Mouse (Mus musculus) bone marrow, adult 2 months (tissue): Measurements from ENCODE around the gene 4930404N11Rik. TPM values are rescaled to one million over a fixed set of nuclear protein-coding genes. Genes with fewer than 3 reads are reported as not detected.
A peak's percentile ranks its signal among the peaks of the same experiment; 100 is the strongest.

Experiments used
- H3K27ac ChIP-seq: fragments of 200-500 bp; 2 replicates; pipeline ENCODE4 v1.5.1; 2012; ENCODE audit warnings: low read depth, mild to moderate bottlenecking, control low read depth, inconsistent platforms, low read length; ENCODE audit not compliant: control insufficient read depth, poor library complexity, insufficient read depth
- H3K4me1 ChIP-seq: fragments of 200-500 bp; 2 replicates; pipeline ENCODE4 v1.6.1; 2011; ENCODE audit warnings: low read length; ENCODE audit not compliant: control insufficient read depth, insufficient read depth
- H3K4me3 ChIP-seq: fragments of 200-500 bp; replicated peaks from 2 replicates; pipeline ENCODE3; 2011; ENCODE audit warnings: mild to moderate bottlenecking, low read depth, low read length, control low read depth; ENCODE audit not compliant: control insufficient read depth
- CTCF ChIP-seq: fragments of 200-500 bp; IDR thresholded peaks from 2 replicates; pipeline ENCODE4 v1.5.1; 2011; ENCODE audit warnings: low read length, control low read depth; ENCODE audit not compliant: control insufficient read depth, insufficient read depth
- POLR2A ChIP-seq: fragments of 200-500 bp; IDR thresholded peaks from 2 replicates; pipeline ENCODE4 v1.6.1; 2011; ENCODE audit warnings: low read depth, mild to moderate bottlenecking, control low read depth, low read length, borderline replicate concordance; ENCODE audit not compliant: control insufficient read depth
- WGBS: fragments of 180-500 bp; shearing (Covaris S2); methylation state at CpG from one replicate; pipeline ENCODE4 v1.1.7; 2018; 5-methylcytosine and 5-hydroxymethylcytosine counted together
- polyA plus RNA-seq: library from polyadenylated mRNA; stranded (reverse); fragments of >200 nt; gene quantifications from 2 replicates; pipeline ENCODE4 v1.2.4, GENCODE M21; 2011; ENCODE audit warnings: low replicate concordance; ENCODE audit not compliant: missing spikeins, insufficient read depth, insufficient read length

The 4930404N11Rik gene
- polyA plus RNA-seq, 1 experiment = 12.3 TPM

DNA sequence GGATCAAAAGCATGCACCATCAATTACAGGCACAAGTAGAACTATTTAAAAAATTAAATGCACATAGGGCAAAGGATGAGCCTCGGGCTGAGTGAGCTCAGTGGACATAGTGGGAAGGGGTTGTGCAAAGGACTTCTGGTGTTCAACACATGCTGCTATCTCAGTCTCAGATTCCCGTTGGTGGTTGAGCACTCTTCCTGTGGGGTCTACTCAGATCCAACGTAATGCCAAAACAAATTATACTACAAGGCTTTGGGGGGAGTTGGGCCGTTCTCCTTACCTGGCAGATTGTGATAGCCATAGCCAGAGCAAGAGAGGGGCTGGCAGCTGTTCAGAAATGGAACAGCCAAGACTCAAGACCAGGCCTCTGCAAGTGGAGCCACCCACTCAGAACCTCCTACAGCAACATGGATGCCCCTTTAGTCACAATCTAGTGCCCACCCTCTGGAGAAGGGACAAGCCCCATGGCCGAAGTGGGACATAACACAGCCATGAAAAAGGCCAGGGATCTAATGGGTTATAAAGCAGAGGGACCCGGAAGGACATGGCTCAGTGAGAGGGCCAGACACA, 14.3 kb upstream of the 4930404N11Rik start:
- TF ChIP-seq POLR2A = no peak
- TF ChIP-seq CTCF = no peak
- Histone ChIP-seq H3K4me1 (peaks cover 5% of the 10 kb centered on the region), H3K4me3 (no peak overlapping the region), H3K27ac (peak overlapping the region; percentile 21)
- 51% methylated on average over 6 of the region's 6 CpGs for WGBS

DNA sequence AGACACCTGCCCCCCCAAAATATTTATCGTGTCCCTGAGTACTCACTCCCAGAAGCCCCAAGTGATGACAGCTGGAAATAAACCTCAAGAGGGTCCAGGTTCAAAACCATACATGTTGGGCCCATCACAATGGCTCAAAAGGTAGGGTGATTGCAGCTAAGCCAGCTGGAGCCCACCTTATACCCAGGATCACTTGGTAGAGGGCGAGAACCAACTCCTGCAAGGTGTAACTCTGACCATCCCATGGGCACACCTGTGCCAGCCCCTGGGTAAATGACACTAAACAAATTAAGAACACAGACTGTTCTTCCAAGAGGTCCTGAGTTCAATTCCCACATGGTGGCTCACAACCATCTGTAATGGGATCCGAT, 13.6 kb upstream of the 4930404N11Rik start:
- Histone ChIP-seq H3K27ac (peak overlapping the region; percentile 74), H3K4me1 (peaks cover 4% of the 10 kb centered on the region), H3K4me3 (peak overlapping the region; percentile 85)
- whole genome bisulfite sequencing = 59% methylated on average over 3 of the region's 3 CpGs
- TF ChIP-seq POLR2A (no peak), CTCF (no peak)

DNA sequence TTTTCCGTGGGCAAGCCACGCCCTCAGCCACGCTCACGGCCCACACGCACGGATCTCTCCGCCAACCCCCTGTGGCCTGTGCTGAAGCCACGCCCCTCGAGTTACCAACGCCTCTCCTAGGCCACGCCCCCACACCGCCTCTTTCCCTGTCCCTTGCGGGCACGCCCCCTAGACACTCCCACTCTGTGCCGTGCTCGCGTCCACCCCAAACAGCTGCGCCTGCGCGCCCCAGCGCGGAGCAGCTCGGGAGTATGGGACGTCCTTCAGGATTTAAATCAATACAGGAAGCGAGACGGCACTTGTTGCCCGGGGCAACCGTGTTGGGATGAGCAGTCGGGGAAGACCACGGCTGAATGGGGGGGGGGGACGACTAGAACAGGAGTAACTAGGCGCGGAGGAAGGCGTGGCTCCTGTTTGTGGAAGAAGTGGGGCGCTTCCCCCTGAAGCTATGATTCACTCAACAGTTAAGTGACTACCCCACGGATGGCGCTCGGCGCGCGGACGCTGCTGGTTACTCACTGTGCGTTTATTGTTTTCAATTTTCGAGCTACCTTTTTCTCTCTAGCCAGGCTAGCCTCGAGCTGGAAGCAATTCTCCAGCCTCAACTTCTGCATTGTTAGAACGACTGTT, 13.1 kb upstream of the 4930404N11Rik start:
- WGBS = under 1% methylated on average over 46 of the region's 46 CpGs
- Histone ChIP-seq H3K4me1 (peaks cover 4% of the 10 kb centered on the region), H3K27ac (peak overlapping the region; percentile 74), H3K4me3 (peak overlapping the region; percentile 85)
- peak; percentile 50; the same call in 1 of the 2 replicates for TF ChIP-seq POLR2A
- peak; percentile 19; the same call in 1 of the 2 replicates for TF ChIP-seq CTCF

DNA sequence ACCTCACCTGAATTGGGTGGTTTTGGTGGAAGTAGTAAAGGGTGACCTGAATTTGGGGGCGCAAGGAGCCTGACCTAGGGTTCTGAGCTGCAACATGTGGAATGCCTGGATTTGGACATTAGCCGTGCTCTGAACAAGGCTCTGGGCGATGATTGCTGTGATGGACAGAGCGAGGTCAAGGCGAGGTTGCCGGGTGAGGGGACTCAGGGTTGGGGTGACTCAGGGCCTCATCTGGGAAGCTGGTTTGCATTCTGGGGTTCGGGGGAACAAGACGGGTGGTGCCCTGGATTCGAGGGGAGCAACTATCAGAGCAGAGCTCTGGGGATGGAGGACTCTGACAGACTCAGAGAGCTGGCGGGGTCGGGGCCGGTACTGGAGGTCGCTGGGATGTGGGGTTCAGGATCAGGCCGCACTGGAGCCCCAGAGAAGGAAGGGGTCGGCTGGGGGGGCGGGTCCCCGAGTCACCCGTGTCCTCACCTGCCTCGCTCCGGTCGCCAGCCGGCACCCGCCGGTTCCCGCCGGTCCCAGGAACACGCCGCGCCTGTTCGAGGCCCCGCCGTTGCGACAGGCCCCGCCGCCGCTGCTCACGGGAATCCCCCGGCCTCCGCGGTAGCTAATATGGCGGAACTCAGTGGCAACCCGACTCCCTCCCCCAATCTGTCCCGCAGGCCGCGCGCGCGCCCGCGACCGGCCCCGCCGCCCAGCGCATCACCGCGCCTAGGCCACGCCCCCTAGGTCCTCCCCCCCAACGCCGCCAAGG, 12.4 kb upstream of the 4930404N11Rik start, which contains the start of gene Fzr1:
TSS of gene Fzr1 (minus strand) at position 724 of the 760 bp plus-strand sequence.
- peak; percentile 89 for TF ChIP-seq POLR2A
- no peak for TF ChIP-seq CTCF
- peak within 1 kb of the TSS; percentile 74 for H3K27ac ChIP-seq
- H3K4me1 ChIP-seq = peaks cover 4% of the 10 kb centered on the region
- WGBS = 1% methylated on average over 59 of the region's 59 CpGs
- peak within 1 kb of the TSS; percentile 85 for H3K4me3 ChIP-seq

DNA sequence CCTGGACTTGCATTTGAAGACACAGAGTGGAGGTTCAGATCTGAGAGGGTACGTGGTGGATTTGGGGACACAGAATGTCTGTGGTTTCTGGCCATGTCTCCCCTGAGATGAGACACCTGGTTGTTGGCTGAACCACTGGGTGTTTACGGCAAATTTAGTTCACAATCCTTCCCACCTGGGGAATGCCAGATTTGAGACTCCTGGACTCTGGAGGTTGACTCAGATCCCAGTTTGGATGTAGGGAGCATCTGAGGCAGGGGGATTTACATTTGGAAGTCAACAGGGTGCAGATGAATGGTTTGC, 11.7 kb upstream of the 4930404N11Rik start:
- TF ChIP-seq CTCF (no peak), POLR2A (no peak)
- WGBS = 42% methylated on average over 2 of the region's 2 CpGs
- Histone ChIP-seq H3K27ac (peak overlapping the region; percentile 74), H3K4me1 (peaks cover 4% of the 10 kb centered on the region), H3K4me3 (peak overlapping the region; percentile 70)

DNA sequence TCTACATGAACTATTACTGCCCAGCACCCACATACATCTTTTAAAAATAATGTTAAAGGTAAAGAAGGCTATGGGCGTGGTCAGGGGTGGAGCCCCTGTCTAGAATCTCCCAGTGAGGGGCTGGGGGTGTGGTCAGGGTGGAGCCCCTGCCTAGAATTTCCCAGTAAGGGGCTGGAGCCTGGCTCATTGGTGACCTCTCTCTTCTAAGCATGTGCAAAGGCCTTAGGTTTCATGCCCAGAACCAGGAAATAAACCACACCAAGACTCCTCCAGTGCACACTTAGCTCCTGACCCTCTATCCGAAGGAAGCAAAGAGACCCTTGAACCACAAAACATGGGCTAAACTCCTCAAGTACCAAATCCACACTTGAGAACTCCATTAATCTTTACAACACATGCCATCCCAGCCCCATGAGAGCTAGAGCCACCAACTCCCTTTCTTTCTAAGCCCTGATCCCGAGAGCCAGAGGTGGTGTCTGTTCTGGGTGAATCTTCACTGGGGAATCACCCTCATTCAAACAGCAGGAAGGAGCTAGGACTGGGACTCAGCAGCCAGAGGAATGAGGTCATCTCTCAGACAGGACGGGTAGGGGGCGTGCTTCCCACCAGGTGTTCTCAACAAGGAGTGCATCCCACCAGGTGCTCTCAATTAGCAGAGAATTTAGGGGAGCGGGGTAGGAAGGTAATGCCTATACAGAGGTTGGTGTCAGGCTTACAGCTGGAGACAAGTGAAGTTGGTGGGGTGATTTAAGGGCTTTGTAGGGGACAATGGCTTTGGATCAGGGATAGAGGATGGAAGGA, 11.1 kb upstream of the 4930404N11Rik start:
- WGBS = 37% methylated on average over 6 of the region's 6 CpGs
- peak overlapping the region; percentile 74 for H3K27ac ChIP-seq
- H3K4me1 ChIP-seq = peaks cover 4% of the 10 kb centered on the region
- H3K4me3 ChIP-seq = peak overlapping the region; percentile 70
- TF ChIP-seq POLR2A (peak; percentile 34; the same call in 1 of the 2 replicates), CTCF (no peak)

DNA sequence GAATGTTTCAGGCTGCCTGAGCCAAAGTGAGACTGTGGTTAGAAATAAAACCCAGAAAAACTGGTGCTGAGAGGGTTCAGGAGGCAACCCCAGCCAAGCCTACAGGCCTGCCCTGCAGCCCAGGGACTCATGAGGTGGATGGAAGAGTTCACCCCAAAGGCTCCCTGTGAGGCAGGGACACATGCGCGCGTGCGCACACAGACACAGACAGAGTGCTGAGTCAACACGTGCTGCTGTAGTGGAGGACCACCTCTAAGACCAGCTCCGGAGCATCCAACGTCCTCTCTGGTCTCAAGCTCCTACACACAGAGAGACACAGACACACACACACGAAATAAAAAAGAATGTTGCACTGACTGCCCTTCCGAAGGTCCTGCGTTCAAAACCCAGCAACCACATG, 9.7 kb upstream of the 4930404N11Rik start:
- Histone ChIP-seq H3K4me1 (peaks cover 2% of the 10 kb centered on the region; the same call in 1 of the 2 replicates), H3K4me3 (no peak overlapping the region), H3K27ac (no peak overlapping the region)
- TF ChIP-seq POLR2A (no peak), CTCF (no peak)
- 94% methylated on average over 10 of the region's 10 CpGs for WGBS

DNA sequence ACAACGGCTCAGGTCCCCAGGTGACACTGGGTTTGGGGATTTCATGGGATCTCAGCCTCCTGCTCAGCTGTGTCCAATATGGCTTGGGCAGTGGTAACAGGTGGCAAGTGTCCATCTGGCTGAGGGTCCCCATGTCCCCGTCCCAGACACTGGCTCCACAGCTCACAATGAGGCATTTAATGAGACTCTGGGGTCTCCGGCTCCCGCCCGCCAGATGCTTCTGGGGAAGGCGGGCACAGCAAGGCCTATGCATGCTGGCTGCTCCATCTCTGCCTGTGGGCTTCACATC, 1.5 kb upstream of the 4930404N11Rik start:
- Histone ChIP-seq H3K27ac (peak overlapping the region; percentile 30; the same call in 1 of the 2 replicates), H3K4me1 (peaks cover 4% of the 10 kb centered on the region; the same call in 1 of the 2 replicates), H3K4me3 (no peak overlapping the region)
- TF ChIP-seq POLR2A (no peak), CTCF (no peak)
- WGBS = 88% methylated on average over 6 of the region's 6 CpGs
